Mouse (Mus musculus) neural tube, embryonic 13.5 days (tissue): ENCODE data around the gene Ptprd. TPM values are rescaled to one million over a fixed set of nuclear protein-coding genes. Genes with fewer than 3 reads are reported as not detected.

ENCODE experiments used
- ATAC-seq: fragments of 200-750 bp; cut with Nextera tagmentation; 2 replicates; pipeline ENCODE4 v1.8.0; 2017; ENCODE audit warnings: low read depth, mild to moderate bottlenecking, moderate TSS enrichment, moderate library complexity
- H3K27ac ChIP-seq: fragments of 300-500 bp; sonication (generic); replicated peaks from 2 replicates; pipeline ENCODE4 v1.5.1; 2015; ENCODE audit warnings: moderate library complexity, mild to moderate bottlenecking, inconsistent platforms
- H3K27me3 ChIP-seq: fragments of 300-500 bp; sonication (generic); 2 replicates; pipeline ENCODE4 v1.6.1; 2015; ENCODE audit warnings: mild to moderate bottlenecking, inconsistent platforms
- H3K36me3 ChIP-seq: fragments of 300-500 bp; sonication (generic); 2 replicates; pipeline ENCODE4 v1.6.1; 2015; ENCODE audit warnings: mild to moderate bottlenecking, inconsistent platforms
- H3K4me1 ChIP-seq: fragments of 300-500 bp; sonication (generic); replicated peaks from 2 replicates; pipeline ENCODE4 v1.6.1; 2015; ENCODE audit warnings: inconsistent platforms
- H3K4me2 ChIP-seq: fragments of 300-500 bp; sonication (generic); 2 replicates; pipeline ENCODE4 v1.6.1; 2015; ENCODE audit warnings: inconsistent platforms, mild to moderate bottlenecking, moderate library complexity
- H3K4me3 ChIP-seq: fragments of 300-500 bp; sonication (generic); 2 replicates; pipeline ENCODE4 v1.5.1; 2015; ENCODE audit warnings: mild to moderate bottlenecking, inconsistent platforms
- H3K9ac ChIP-seq: fragments of 300-500 bp; sonication (generic); 2 replicates; pipeline ENCODE4 v1.6.1; 2015; ENCODE audit warnings: moderate library complexity, mild to moderate bottlenecking, inconsistent platforms
- H3K9me3 ChIP-seq: fragments of 300-500 bp; sonication (generic); 2 replicates; pipeline ENCODE4 v1.6.1; 2016; ENCODE audit warnings: inconsistent platforms
- WGBS: fragments of 180-500 bp; shearing (Covaris S2); methylation state at CpG from one replicate; pipeline ENCODE4 v1.1.7; 2015; 5-methylcytosine and 5-hydroxymethylcytosine counted together
- polyA plus RNA-seq: library from polyadenylated mRNA; unstranded; fragments of >200 nt; fragmentation: Nextera tagmentation; extraction: Ambion mirVana; gene quantifications from 2 replicates; pipeline ENCODE4 v1.2.1, GENCODE M21; 2015

Gene Ptprd
- polyA plus RNA-seq, 1 experiment from 2014 or later, result 86.5 TPM

DNA sequence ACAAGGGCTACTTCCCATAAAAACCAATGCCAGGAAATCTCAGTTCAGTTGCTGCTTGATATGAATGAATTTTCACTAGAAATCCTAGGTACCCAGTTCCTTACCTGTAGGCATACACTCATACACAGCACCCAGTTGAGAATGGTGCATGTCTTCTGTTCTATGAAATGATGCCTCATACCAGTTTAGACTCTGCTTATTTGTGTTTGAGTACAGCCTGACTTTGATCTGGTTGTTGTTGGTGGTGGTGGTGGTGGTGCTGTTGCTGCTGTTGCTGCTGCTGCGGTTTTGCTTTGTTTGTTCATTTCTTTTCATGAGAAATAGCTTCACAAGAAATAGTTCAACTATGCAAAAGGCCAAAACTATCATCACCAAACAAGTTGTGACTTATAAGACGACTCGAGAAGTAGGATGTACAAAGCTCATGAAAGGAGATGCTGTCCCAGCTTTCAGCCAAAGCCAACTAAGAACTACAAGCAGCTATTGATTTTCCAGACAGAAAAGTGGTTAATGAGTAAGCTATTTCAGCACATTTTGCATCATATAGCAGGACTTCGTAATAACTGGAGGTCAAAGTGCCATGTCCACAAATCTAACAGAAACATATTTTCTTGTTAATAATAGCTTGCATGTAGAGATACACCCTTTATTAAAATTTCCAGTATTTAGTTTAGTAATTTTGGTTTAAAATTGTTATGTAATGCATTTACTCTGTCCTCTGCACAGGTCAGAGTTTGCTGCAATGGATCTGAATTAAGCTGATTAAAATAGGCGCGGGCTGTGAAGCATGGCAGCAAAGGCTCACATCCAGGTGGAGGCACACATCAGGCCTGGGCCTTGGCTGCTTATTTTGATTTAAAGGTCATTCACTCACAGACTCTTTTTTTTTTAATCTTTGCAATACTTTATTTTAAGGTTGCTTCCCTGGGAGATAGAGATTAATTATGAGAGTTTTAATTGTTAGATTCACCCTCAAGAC lies 1270.1 kb downstream of the Ptprd start:
- ATAC-seq, result no peak
- 81% methylated on average over 6 of the region's 6 CpGs for WGBS
- Histone ChIP-seq H3K4me2 (no peak overlapping the region), H3K9ac (no peak overlapping the region), H3K4me1 (no peaks in the 10 kb centered on the region), H3K27ac (no peak overlapping the region), H3K27me3 (no peaks in the 10 kb centered on the region), H3K4me3 (no peak overlapping the region), H3K9me3 (no peaks in the 10 kb centered on the region), H3K36me3 (no peaks in the 10 kb centered on the region)

GRCm38 (mm10) chr4:76931559-76931958 lies 1280.2 kb downstream of the Ptprd start:
- no peak overlapping the region for H3K9ac ChIP-seq
- H3K36me3 ChIP-seq, result no peaks in the 10 kb centered on the region
- no peak overlapping the region for H3K4me3 ChIP-seq
- H3K9me3 ChIP-seq, result no peaks in the 10 kb centered on the region
- ATAC-seq, result no peak
- no peak overlapping the region for H3K4me2 ChIP-seq
- H3K4me1 ChIP-seq, result no peaks in the 10 kb centered on the region
- H3K27ac ChIP-seq, result no peak overlapping the region
- no peaks in the 10 kb centered on the region for H3K27me3 ChIP-seq
- WGBS, result 74% methylated on average over 2 of the region's 2 CpGs

GRCm38 (mm10) chr4:76913532-76914150 lies 1298.1 kb downstream of the Ptprd start:
- no peak for ATAC-seq
- Histone ChIP-seq H3K27ac (no peak overlapping the region), H3K36me3 (no peaks in the 10 kb centered on the region), H3K4me2 (no peak overlapping the region), H3K4me1 (no peaks in the 10 kb centered on the region), H3K27me3 (no peaks in the 10 kb centered on the region), H3K9me3 (no peaks in the 10 kb centered on the region), H3K4me3 (no peak overlapping the region), H3K9ac (no peak overlapping the region)
- WGBS, result 65% methylated on average over 5 of the region's 5 CpGs

DNA sequence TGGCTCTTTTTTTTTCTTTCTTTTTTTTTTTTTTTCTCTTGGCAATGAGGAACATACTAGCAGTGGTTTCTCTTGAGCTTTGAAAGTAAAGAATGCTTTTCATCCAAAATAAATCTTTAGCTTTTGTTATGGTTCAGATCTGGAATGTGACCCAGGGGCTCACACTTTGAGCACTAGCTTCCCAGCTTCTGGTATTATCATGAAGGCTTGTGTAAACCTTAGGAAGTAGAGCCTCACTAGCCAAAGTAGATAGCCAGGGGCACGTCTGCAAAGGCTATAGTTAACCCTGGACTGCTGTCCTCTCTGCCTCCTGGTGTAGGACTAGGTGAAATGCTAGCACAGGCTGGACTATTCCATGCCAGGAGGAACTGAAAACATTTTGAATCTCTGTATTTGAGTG lies 1310.1 kb downstream of the Ptprd start:
- H3K9me3 ChIP-seq, result no peaks in the 10 kb centered on the region
- H3K4me2 ChIP-seq, result no peak overlapping the region
- no peak overlapping the region for H3K27ac ChIP-seq
- 3% methylated on average over 1 of the region's 1 CpGs for WGBS
- no peak overlapping the region for H3K4me3 ChIP-seq
- no peaks in the 10 kb centered on the region for H3K36me3 ChIP-seq
- H3K9ac ChIP-seq, result no peak overlapping the region
- no peaks in the 10 kb centered on the region for H3K27me3 ChIP-seq
- no peak for ATAC-seq
- H3K4me1 ChIP-seq, result 0 out of 2 replicates have a peak, but pooled peaks cover 7% of the 10 kb centered on the region

DNA sequence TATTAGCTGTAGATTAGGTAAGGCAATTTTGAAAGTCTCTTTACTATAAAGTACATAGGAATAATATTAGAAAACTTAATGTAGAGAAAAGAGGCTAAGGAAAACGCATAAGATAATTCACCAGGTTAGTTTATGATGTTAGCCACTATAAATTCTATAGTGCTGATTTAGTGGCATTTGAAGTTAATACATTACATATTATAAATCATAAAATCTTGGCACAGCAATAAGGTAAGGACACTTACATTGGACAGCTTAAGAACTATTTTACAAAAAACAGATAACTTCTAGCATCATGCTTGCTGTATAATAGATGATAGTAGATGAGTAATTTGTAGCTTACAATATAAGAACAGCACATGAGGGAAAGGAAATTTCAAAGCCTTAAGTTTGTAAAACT lies 1322.1 kb downstream of the Ptprd start:
- Histone ChIP-seq H3K27ac (no peak overlapping the region), H3K27me3 (no peaks in the 10 kb centered on the region), H3K9me3 (no peaks in the 10 kb centered on the region), H3K9ac (no peak overlapping the region), H3K4me3 (no peak overlapping the region), H3K4me1 (no peaks in the 10 kb centered on the region), H3K4me2 (no peak overlapping the region), H3K36me3 (no peaks in the 10 kb centered on the region)
- ATAC-seq, result no peak
- 88% methylated on average over 1 of the region's 1 CpGs for whole genome bisulfite sequencing

DNA sequence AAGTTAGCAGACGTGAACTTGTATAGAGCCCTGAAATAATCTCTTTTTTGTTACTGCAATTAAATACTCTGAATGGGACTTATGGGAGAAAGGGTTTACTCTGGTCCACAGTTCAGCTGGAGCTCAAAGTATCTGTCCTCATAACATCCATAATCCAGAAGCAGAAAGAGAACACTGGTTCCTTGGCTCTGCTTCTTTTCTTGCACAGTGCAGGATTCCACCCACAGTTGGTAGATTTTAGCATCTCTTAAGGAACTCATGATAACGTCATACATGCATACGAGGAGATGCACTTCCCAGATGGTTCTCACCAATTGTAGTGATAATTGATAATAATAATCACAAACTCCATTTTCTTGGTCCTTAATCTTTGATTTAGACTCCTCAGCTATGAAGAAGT lies 1330.2 kb downstream of the Ptprd start:
- 51% methylated on average over 3 of the region's 3 CpGs for WGBS
- H3K36me3 ChIP-seq, result no peaks in the 10 kb centered on the region
- H3K9me3 ChIP-seq, result no peaks in the 10 kb centered on the region
- H3K4me2 ChIP-seq, result no peak overlapping the region
- H3K9ac ChIP-seq, result no peak overlapping the region
- no peak overlapping the region for H3K4me3 ChIP-seq
- no peaks in the 10 kb centered on the region for H3K27me3 ChIP-seq
- no peak for ATAC-seq
- H3K4me1 ChIP-seq, result no peaks in the 10 kb centered on the region
- no peak overlapping the region for H3K27ac ChIP-seq

DNA sequence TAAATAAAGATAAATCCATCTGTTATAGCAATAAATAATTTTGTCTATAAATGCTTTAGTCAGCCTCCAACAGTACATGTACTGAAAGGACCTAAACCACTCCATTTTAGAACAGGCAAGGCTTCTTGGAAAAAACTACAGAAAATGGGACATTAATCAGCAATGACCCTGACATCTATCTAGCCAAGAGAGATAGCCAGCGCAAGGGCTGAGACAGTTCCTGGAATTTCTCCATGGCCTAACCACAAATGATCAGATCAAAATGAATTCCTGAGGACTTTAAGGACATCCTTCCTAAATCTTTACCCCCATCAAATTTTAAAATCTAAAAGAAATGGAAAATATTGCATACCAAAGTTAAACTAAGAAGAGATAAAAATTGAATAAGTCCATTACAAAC lies 1340.8 kb downstream of the Ptprd start:
- Histone ChIP-seq H3K36me3 (no peaks in the 10 kb centered on the region), H3K9me3 (no peaks in the 10 kb centered on the region), H3K27me3 (no peaks in the 10 kb centered on the region), H3K4me3 (no peak overlapping the region), H3K27ac (no peak overlapping the region), H3K4me2 (no peak overlapping the region), H3K4me1 (no peaks in the 10 kb centered on the region), H3K9ac (no peak overlapping the region)
- no peak for ATAC-seq
- 95% methylated on average over 1 of the region's 1 CpGs for WGBS

GRCm38 (mm10) chr4:76865585-76865984 lies 1346.2 kb downstream of the Ptprd start:
- Histone ChIP-seq H3K9ac (no peak overlapping the region), H3K27me3 (no peaks in the 10 kb centered on the region), H3K9me3 (no peaks in the 10 kb centered on the region), H3K4me3 (no peak overlapping the region), H3K4me2 (no peak overlapping the region), H3K27ac (no peak overlapping the region), H3K4me1 (no peaks in the 10 kb centered on the region), H3K36me3 (no peaks in the 10 kb centered on the region)
- WGBS, result 59% methylated on average over 3 of the region's 3 CpGs
- ATAC-seq, result no peak

DNA sequence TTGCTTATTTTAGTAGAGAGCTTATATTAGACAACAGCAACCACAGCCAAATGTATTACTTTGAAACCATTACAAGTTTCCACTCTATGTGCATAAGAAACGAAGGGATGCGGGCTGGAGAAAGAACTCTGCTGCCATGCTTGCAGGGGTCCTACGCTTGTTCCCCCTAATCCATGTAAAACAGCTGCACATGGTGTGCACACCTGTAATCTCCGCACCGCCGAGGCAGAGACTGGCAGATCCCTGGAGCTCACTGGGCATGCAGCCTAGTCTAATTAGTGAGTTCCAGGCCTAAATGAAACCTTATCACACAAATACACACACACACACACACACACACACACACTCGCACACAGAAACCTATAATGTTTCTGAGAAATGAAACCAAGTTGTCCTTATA lies 1365.5 kb downstream of the Ptprd start:
- no peaks in the 10 kb centered on the region for H3K27me3 ChIP-seq
- WGBS, result 64% methylated on average over 7 of the region's 7 CpGs
- no peak for ATAC-seq
- H3K4me1 ChIP-seq, result peaks cover 4% of the 10 kb centered on the region; the same call in 1 of the 2 replicates
- no peak overlapping the region for H3K9ac ChIP-seq
- H3K9me3 ChIP-seq, result no peaks in the 10 kb centered on the region
- H3K4me3 ChIP-seq, result no peak overlapping the region
- H3K27ac ChIP-seq, result no peak overlapping the region
- no peaks in the 10 kb centered on the region for H3K36me3 ChIP-seq
- H3K4me2 ChIP-seq, result no peak overlapping the region

GRCm38 (mm10) chr4:76839016-76839415 lies 1372.7 kb downstream of the Ptprd start:
- H3K27ac ChIP-seq, result no peak overlapping the region
- no peaks in the 10 kb centered on the region for H3K4me1 ChIP-seq
- H3K36me3 ChIP-seq, result no peaks in the 10 kb centered on the region
- ATAC-seq, result no peak
- no peaks in the 10 kb centered on the region for H3K9me3 ChIP-seq
- no peak overlapping the region for H3K4me3 ChIP-seq
- WGBS, result 88% methylated on average over 1 of the region's 1 CpGs
- no peaks in the 10 kb centered on the region for H3K27me3 ChIP-seq
- no peak overlapping the region for H3K4me2 ChIP-seq
- H3K9ac ChIP-seq, result no peak overlapping the region

- Histone ChIP-seq H3K4me2 (no peak overlapping the region), H3K9ac (no peak overlapping the region), H3K9me3 (no peaks in the 10 kb centered on the region), H3K4me1 (no peaks in the 10 kb centered on the region), H3K27ac (no peak overlapping the region), H3K4me3 (no peak overlapping the region), H3K27me3 (no peaks in the 10 kb centered on the region), H3K36me3 (no peaks in the 10 kb centered on the region)
- ATAC-seq, result no peak
- 71% methylated on average over 2 of the region's 2 CpGs for WGBS
Observed at GRCm38 (mm10) chr4:76812138-76812537, 1399.6 kb downstream of the Ptprd start.

- H3K9ac ChIP-seq, result no peak overlapping the region
- H3K27ac ChIP-seq, result no peak overlapping the region
- H3K9me3 ChIP-seq, result no peaks in the 10 kb centered on the region
- no peak for ATAC-seq
- H3K27me3 ChIP-seq, result no peaks in the 10 kb centered on the region
- 82% methylated on average over 4 of the region's 4 CpGs for WGBS
- H3K4me3 ChIP-seq, result no peak overlapping the region
- no peaks in the 10 kb centered on the region for H3K36me3 ChIP-seq
- H3K4me2 ChIP-seq, result no peak overlapping the region
- H3K4me1 ChIP-seq, result peaks cover 7% of the 10 kb centered on the region
Observed at GRCm38 (mm10) chr4:76802708-76803107, 1409.1 kb downstream of the Ptprd start.
